Comparison of ENCODE assay signal across 11 mouse cellular contexts in genomic region chr6:72694047-72694790, GRCm38 (mm10).
DNase-seq lines count a peak whose midpoint lies in the region; ATAC-seq and TF ChIP-seq lines count a peak whose summit lies in the region.
"Had no signal": no experiment of that assay in that cellular context is flagged by ENCODE, and none has a peak within 500 bp of the region (broad histone marks: within the 10 kb centered on the region; RNA-seq: fewer than 3 reads in every experiment).

No protein-coding gene starts in this region.

- ATAC-seq in lung, embryonic 15.5 days (ENCODE audit: borderline replicate concordance, extremely low read depth, low FRiP score, low TSS enrichment) = peak; percentile 17; the same call in 1 of the 2 replicates
- no peak for ATAC-seq in embryonic facial prominence, embryonic 14.5 days (ENCODE audit: low read depth)
- no peak for ATAC-seq in stomach, postnatal 0 days (ENCODE audit: low FRiP score, low TSS enrichment)

- intact Hi-C loops in heart, postnatal 10 days (cut with DNase I) = no loop called here

- no peak for TF ChIP-seq POLR2A in lung, adult 2 months (IDR thresholded peaks at IDR 0.05; ENCODE audit: borderline replicate concordance, extremely low read depth, low read depth, low read length)

- H3K4me1 ChIP-seq in heart, embryonic 10.5 days = peaks cover 86% of the 10 kb centered on the region
- peaks cover 77% of the 10 kb centered on the region for H3K4me1 ChIP-seq in lung, embryonic 15.5 days
- H3K4me1 ChIP-seq in lung, adult 2 months (ENCODE audit: control insufficient read depth, insufficient read depth, low read length) = peaks cover 5% of the 10 kb centered on the region; the same call in 1 of the 2 replicates
- H3K4me1 ChIP-seq in embryonic facial prominence, embryonic 14.5 days (ENCODE audit: control insufficient read depth, insufficient read depth, low read length) = peaks cover 80% of the 10 kb centered on the region
- peaks cover 2% of the 10 kb centered on the region; the same call in 1 of the 2 replicates for H3K4me1 ChIP-seq in stomach, postnatal 0 days (replicated peaks; ENCODE audit: control insufficient read depth, insufficient read depth)

- H3K9ac ChIP-seq in lung, embryonic 15.5 days = no peak overlapping the region
- H3K9ac ChIP-seq in embryonic facial prominence, embryonic 14.5 days (ENCODE audit: low read depth, low read length) = 0 out of 2 replicates have a peak overlapping the region, but pooled peaks have one; percentile 10
- H3K9ac ChIP-seq in stomach, postnatal 0 days (ENCODE audit: low read length) = no peak overlapping the region
- H3K9ac ChIP-seq: neural tube, embryonic 15.5 days had no signal

- no peaks in the 10 kb centered on the region for H3K27me3 ChIP-seq in heart, embryonic 10.5 days (ENCODE audit: insufficient read depth, poor library complexity, severe bottlenecking)
- no peaks in the 10 kb centered on the region for H3K27me3 ChIP-seq in lung, embryonic 15.5 days
- H3K27me3 ChIP-seq in embryonic facial prominence, embryonic 14.5 days (replicated peaks; ENCODE audit: control insufficient read depth, insufficient read depth, low read length) = no peaks in the 10 kb centered on the region
- no peaks in the 10 kb centered on the region for H3K27me3 ChIP-seq in stomach, postnatal 0 days (ENCODE audit: control insufficient read depth, insufficient read depth, low read length)
- H3K27me3 ChIP-seq: neural tube, embryonic 15.5 days had no signal

- H3K9me3 ChIP-seq in heart, embryonic 10.5 days = no peaks in the 10 kb centered on the region
- no peaks in the 10 kb centered on the region for H3K9me3 ChIP-seq in lung, embryonic 15.5 days
- H3K9me3 ChIP-seq in embryonic facial prominence, embryonic 14.5 days (ENCODE audit: control insufficient read depth, low read length) = no peaks in the 10 kb centered on the region
- no peaks in the 10 kb centered on the region for H3K9me3 ChIP-seq in stomach, postnatal 0 days (ENCODE audit: control insufficient read depth, low read length)
- H3K9me3 ChIP-seq: midbrain, embryonic 10.5 days; neural tube, embryonic 15.5 days had no signal

- no peak for TF ChIP-seq EP300 in stomach, postnatal 0 days (optimal IDR thresholded peaks at IDR 0.05)

- 21% methylated on average over 5 of the region's 5 CpGs for WGBS in heart, embryonic 10.5 days
- 21% methylated on average over 5 of the region's 5 CpGs for WGBS in lung, embryonic 15.5 days
- 24% methylated on average over 5 of the region's 5 CpGs for WGBS in lung, adult 2 months
- 24% methylated on average over 5 of the region's 5 CpGs for WGBS in embryonic facial prominence, embryonic 14.5 days
- WGBS in stomach, postnatal 0 days = 21% methylated on average over 5 of the region's 5 CpGs

- no peak overlapping the region for H3K4me3 ChIP-seq in heart, embryonic 10.5 days
- no peak overlapping the region for H3K4me3 ChIP-seq in lung, embryonic 15.5 days
- no peak overlapping the region for H3K4me3 ChIP-seq in lung, adult 2 months (replicated peaks; ENCODE audit: extremely low read depth, low read depth, low read length)
- no peak overlapping the region for H3K4me3 ChIP-seq in embryonic facial prominence, embryonic 14.5 days (ENCODE audit: low read depth, low read length)
- no peak overlapping the region for H3K4me3 ChIP-seq in stomach, postnatal 0 days (ENCODE audit: low read depth, low read length)
- H3K4me3 ChIP-seq: midbrain, embryonic 10.5 days; neural tube, embryonic 15.5 days had no signal

- H3K36me3 ChIP-seq in heart, embryonic 10.5 days = no peaks in the 10 kb centered on the region
- no peaks in the 10 kb centered on the region for H3K36me3 ChIP-seq in lung, embryonic 15.5 days
- no peaks in the 10 kb centered on the region for H3K36me3 ChIP-seq in embryonic facial prominence, embryonic 14.5 days (ENCODE audit: control insufficient read depth, insufficient read depth, low read length)
- H3K36me3 ChIP-seq in stomach, postnatal 0 days (ENCODE audit: control insufficient read depth, insufficient read depth, low read length) = no peaks in the 10 kb centered on the region
- H3K36me3 ChIP-seq: midbrain, embryonic 10.5 days; neural tube, embryonic 15.5 days had no signal

- no peak for TF ChIP-seq CTCF in lung, adult 2 months (IDR thresholded peaks at IDR 0.05; ENCODE audit: insufficient read depth, low read length)
- no peak for TF ChIP-seq CTCF in stomach, postnatal 0 days (IDR thresholded peaks at IDR 0.05; ENCODE audit: low read depth)

- no peak for DNase-seq in heart, embryonic 10.5 days (ENCODE audit: low spot score)
- no peak for DNase-seq in heart, postnatal 10 days
- DNase-seq in lung, adult 2 months = no peak
- no peak for DNase-seq in embryonic facial prominence, embryonic 14.5 days (ENCODE audit: low spot score)
- no peak for DNase-seq in stomach, postnatal 0 days (ENCODE audit: low spot score)
- no peak for DNase-seq in embryo, embryonic 10 days (ENCODE audit: low spot score)
- DNase-seq: cerebellum, adult 18-20 months; right cerebral cortex, postnatal 25 days had no signal

- peak overlapping the region; percentile 62 for H3K27ac ChIP-seq in heart, embryonic 10.5 days
- peak overlapping the region; percentile 43 for H3K27ac ChIP-seq in lung, embryonic 15.5 days
- peak overlapping the region; percentile 77 for H3K27ac ChIP-seq in embryonic facial prominence, embryonic 14.5 days (replicated peaks; ENCODE audit: low read depth, low read length)
- H3K27ac ChIP-seq in stomach, postnatal 0 days (replicated peaks) = peak overlapping the region; percentile 35; the same call in 1 of the 2 replicates
- H3K27ac ChIP-seq: midbrain, embryonic 10.5 days; neural tube, embryonic 15.5 days had no signal

- no peak overlapping the region for H3K4me2 ChIP-seq in lung, embryonic 15.5 days
- H3K4me2 ChIP-seq in embryonic facial prominence, embryonic 14.5 days (ENCODE audit: low read depth, low read length) = 0 out of 2 replicates have a peak overlapping the region, but pooled peaks have one; percentile 1
- H3K4me2 ChIP-seq in stomach, postnatal 0 days (replicated peaks; ENCODE audit: low read depth) = no peak overlapping the region
- H3K4me2 ChIP-seq: neural tube, embryonic 15.5 days had no signal
